In the genomic region with DNA sequence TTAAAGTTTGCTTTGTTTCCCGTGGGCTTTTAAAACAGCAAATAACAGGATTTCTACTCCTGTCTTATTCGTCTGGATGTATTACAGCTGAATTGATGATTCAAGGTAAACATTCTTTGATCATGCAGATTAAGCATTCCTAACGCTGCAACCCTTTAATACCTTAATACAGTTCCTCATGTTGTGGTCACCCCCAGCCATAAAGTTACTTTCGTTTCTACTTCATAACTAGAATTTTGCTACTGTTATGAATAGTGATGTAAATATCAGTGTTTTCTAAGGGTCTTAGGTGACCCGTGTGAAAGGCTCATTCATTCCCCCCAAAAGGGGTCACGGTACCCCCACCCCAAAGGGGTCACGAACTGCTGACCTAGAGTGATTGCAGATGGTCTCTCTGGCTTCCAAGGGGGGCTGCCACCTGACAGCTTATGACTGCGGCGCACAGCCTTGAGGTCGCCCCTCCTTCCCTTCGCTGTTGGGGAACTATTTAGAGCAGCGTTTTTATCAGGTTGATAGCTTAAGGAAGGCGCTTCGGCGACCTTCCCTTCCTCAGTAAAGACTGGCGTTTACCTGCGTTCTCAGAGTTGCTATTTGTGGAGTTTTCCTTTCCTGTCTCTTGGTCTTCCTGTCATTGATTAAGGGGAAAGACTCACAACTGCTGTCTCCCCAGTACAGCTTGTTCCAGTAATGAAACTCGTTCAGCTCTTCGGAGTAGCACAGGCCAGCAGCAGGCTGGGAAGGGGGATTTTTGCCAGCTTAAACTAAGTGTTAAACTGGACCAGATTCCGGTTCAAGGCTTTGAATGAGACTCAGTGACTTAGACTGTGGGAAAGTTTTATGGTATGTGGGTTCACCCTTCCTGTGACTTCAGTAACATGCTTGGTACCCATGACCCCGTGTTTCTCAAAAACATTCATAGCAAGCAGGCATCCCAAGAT, we compare ENCODE assay signal across 10 mouse cellular contexts. TPM values are rescaled to one million over a fixed set of nuclear protein-coding genes. Genes with fewer than 3 reads are reported as not detected.
DNase-seq lines count a peak whose midpoint lies in the region; ATAC-seq and TF ChIP-seq lines count a peak whose summit lies in the region.
"Had no signal": no experiment of that assay in that cellular context is flagged by ENCODE, and none has a peak within 500 bp of the region (broad histone marks: within the 10 kb centered on the region; RNA-seq: fewer than 3 reads in every experiment).

No protein-coding gene starts in this region.

- no peaks in the 10 kb centered on the region for H3K36me3 ChIP-seq in hindbrain, embryonic 15.5 days
- no peaks in the 10 kb centered on the region for H3K36me3 ChIP-seq in hindbrain, embryonic 11.5 days (ENCODE audit: control insufficient read depth, insufficient read depth, low read length)
- H3K36me3 ChIP-seq in embryonic facial prominence, embryonic 12.5 days = no peaks in the 10 kb centered on the region
- no peaks in the 10 kb centered on the region for H3K36me3 ChIP-seq in limb, embryonic 14.5 days (ENCODE audit: control insufficient read depth, insufficient read depth, low read length)

- H3K4me2 ChIP-seq in hindbrain, embryonic 15.5 days = peak overlapping the region; percentile 7; the same call in 1 of the 2 replicates
- H3K4me2 ChIP-seq in hindbrain, embryonic 11.5 days (replicated peaks; ENCODE audit: low read depth, low read length) = no peak overlapping the region; the same call in 1 of the 2 replicates
- peak overlapping the region; percentile 28 for H3K4me2 ChIP-seq in embryonic facial prominence, embryonic 12.5 days (replicated peaks)
- H3K4me2 ChIP-seq in limb, embryonic 14.5 days (replicated peaks; ENCODE audit: low read depth, low read length, severe bottlenecking) = 0 out of 2 replicates have a peak overlapping the region, but pooled peaks have one; percentile 5

- TF ChIP-seq POLR2A in limb, embryonic 14.5 days (IDR thresholded peaks at IDR 0.05; ENCODE audit: borderline replicate concordance, extremely low read depth, insufficient read depth, insufficient read length) = no peak

- 52% methylated on average over 21 of the region's 21 CpGs for WGBS in hindbrain, embryonic 15.5 days
- WGBS in hindbrain, embryonic 11.5 days = 44% methylated on average over 21 of the region's 21 CpGs
- 22% methylated on average over 21 of the region's 21 CpGs for WGBS in embryonic facial prominence, embryonic 12.5 days
- WGBS in limb, embryonic 14.5 days = 28% methylated on average over 21 of the region's 21 CpGs

- ATAC-seq in hindbrain, embryonic 15.5 days (ENCODE audit: low FRiP score, low read depth) = no peak
- no peak for ATAC-seq in hindbrain, embryonic 11.5 days (ENCODE audit: low FRiP score)
- ATAC-seq in CD4-positive, CD25-positive, alpha-beta regulatory T cell, adult 4 months = peak; percentile 57
- ATAC-seq in embryonic facial prominence, embryonic 12.5 days (ENCODE audit: insufficient number of reproducible peaks, insufficient read depth, low FRiP score, low TSS enrichment) = no peak
- no peak for ATAC-seq in limb, embryonic 14.5 days (ENCODE audit: low FRiP score, low read depth)
- ATAC-seq in megakaryocyte-erythroid progenitor cell, adult 5-6 weeks (replicated peaks; ENCODE audit: low FRiP score, low TSS enrichment, poor library complexity, severe bottlenecking) = no peak

- no peak overlapping the region for H3K4me3 ChIP-seq in hindbrain, embryonic 15.5 days
- H3K4me3 ChIP-seq in hindbrain, embryonic 11.5 days (ENCODE audit: low read depth, low read length) = no peak overlapping the region
- no peak overlapping the region for H3K4me3 ChIP-seq in embryonic facial prominence, embryonic 12.5 days
- no peak overlapping the region for H3K4me3 ChIP-seq in limb, embryonic 14.5 days (replicated peaks; ENCODE audit: low read length)

- H3K9ac ChIP-seq in hindbrain, embryonic 15.5 days = no peak overlapping the region
- no peak overlapping the region for H3K9ac ChIP-seq in hindbrain, embryonic 11.5 days (ENCODE audit: low read depth, low read length)
- H3K9ac ChIP-seq in embryonic facial prominence, embryonic 12.5 days = no peak overlapping the region
- H3K9ac ChIP-seq in limb, embryonic 14.5 days (ENCODE audit: low read depth, low read length, severe bottlenecking) = no peak overlapping the region

- H3K27me3 ChIP-seq in hindbrain, embryonic 15.5 days = no peaks in the 10 kb centered on the region
- no peaks in the 10 kb centered on the region for H3K27me3 ChIP-seq in hindbrain, embryonic 11.5 days (ENCODE audit: control insufficient read depth, insufficient read depth, low read length)
- H3K27me3 ChIP-seq in embryonic facial prominence, embryonic 12.5 days = 0 out of 2 replicates have a peak, but pooled peaks cover 3% of the 10 kb centered on the region
- no peaks in the 10 kb centered on the region for H3K27me3 ChIP-seq in limb, embryonic 14.5 days (ENCODE audit: control insufficient read depth, insufficient read depth, low read length)

- peak overlapping the region; percentile 22; the same call in 1 of the 2 replicates for H3K27ac ChIP-seq in hindbrain, embryonic 15.5 days (replicated peaks)
- H3K27ac ChIP-seq in hindbrain, embryonic 11.5 days (ENCODE audit: low read depth, low read length) = no peak overlapping the region
- peak overlapping the region; percentile 11; the same call in 1 of the 2 replicates for H3K27ac ChIP-seq in embryonic facial prominence, embryonic 12.5 days
- no peak overlapping the region for H3K27ac ChIP-seq in limb, embryonic 14.5 days (replicated peaks; ENCODE audit: low read depth, low read length)

- DNase-seq in hindbrain, embryonic 11.5 days (ENCODE audit: low spot score) = no peak
- DNase-seq in limb, embryonic 14.5 days (ENCODE audit: low spot score) = no peak
- no peak for DNase-seq in spleen, postnatal 14 days (ENCODE audit: low spot score in 2 of 2)
- DNase-seq in adrenal gland, postnatal 10 days = no peak
- DNase-seq: cerebellum, adult 11-12 months had no signal

- H3K4me1 ChIP-seq in hindbrain, embryonic 15.5 days (replicated peaks) = peaks cover 70% of the 10 kb centered on the region
- peaks cover 26% of the 10 kb centered on the region for H3K4me1 ChIP-seq in hindbrain, embryonic 11.5 days (replicated peaks; ENCODE audit: control insufficient read depth, insufficient read depth, low read length)
- peaks cover 66% of the 10 kb centered on the region for H3K4me1 ChIP-seq in embryonic facial prominence, embryonic 12.5 days
- peaks cover 57% of the 10 kb centered on the region for H3K4me1 ChIP-seq in limb, embryonic 14.5 days (ENCODE audit: control insufficient read depth, insufficient read depth, low read length)

- H3K9me3 ChIP-seq in hindbrain, embryonic 15.5 days = no peaks in the 10 kb centered on the region
- H3K9me3 ChIP-seq in hindbrain, embryonic 11.5 days (ENCODE audit: control insufficient read depth, low read length) = no peaks in the 10 kb centered on the region
- H3K9me3 ChIP-seq in embryonic facial prominence, embryonic 12.5 days = no peaks in the 10 kb centered on the region
- H3K9me3 ChIP-seq in limb, embryonic 14.5 days (ENCODE audit: control insufficient read depth, low read length) = no peaks in the 10 kb centered on the region

RNA-seq across cellular contexts. Expression of gene Peli2, which starts 12.5 kb away (rescaled TPM):
- 8.7 and 10.7 TPM in 2 replicates for polyA plus RNA-seq in hindbrain, embryonic 15.5 days (2015; fragmentation: Nextera tagmentation; extraction: Ambion mirVana)
- 17.3 and 17.6 TPM in 2 replicates for polyA plus RNA-seq in hindbrain, embryonic 11.5 days (2014; fragmentation: Nextera tagmentation; extraction: Ambion mirVana)
- polyA plus RNA-seq in CD4-positive, CD25-positive, alpha-beta regulatory T cell, adult 4 months (2017; shearing (Covaris generic)) = 1 to 10 TPM in 1 of 2 experiments, under 1 TPM in 1; 0.37 to 1.4 TPM
- polyA plus RNA-seq in embryonic facial prominence, embryonic 12.5 days (2016; fragmentation: Nextera tagmentation; extraction: Ambion mirVana) = 8.5 and 9.9 TPM in 2 replicates
- 14.5 and 17.0 TPM in 2 replicates for polyA plus RNA-seq in limb, embryonic 14.5 days (2012; rRNA removed)
- 9.1 and 11.3 TPM in 2 replicates for polyA plus RNA-seq in limb, embryonic 14.5 days (2014; fragmentation: Nextera tagmentation; extraction: Ambion mirVana)
- 0.72 TPM in 1 of 2 replicates, not detected in the other for total RNA-seq in megakaryocyte-erythroid progenitor cell, adult 5-6 weeks (2014; fragmentation: Nextera tagmentation)
- total RNA-seq in megakaryocyte-erythroid progenitor cell, adult 5-6 weeks (2017) = 0.05 and 0.57 TPM in 2 replicates
- 10 to 100 TPM; 23.9 to 29.1 TPM for total RNA-seq in adrenal gland, postnatal 10 days (2021)
- total RNA-seq: MEL had no signal

Comparison
In these comparisons a context has a peak if more than half of its experiments do, and no peak if none do; other contexts are left out.
1. H3K27ac ChIP-seq: peak in hindbrain, embryonic 15.5 days (single experiment) and embryonic facial prominence, embryonic 12.5 days (single experiment); none in hindbrain, embryonic 11.5 days (single experiment) and limb, embryonic 14.5 days (single experiment).